Mouse (Mus musculus) CH12.LX (cell line): Measurements from ENCODE around the gene Inha.
A peak's percentile ranks its signal among the peaks of the same experiment; 100 is the strongest.

Experiments
- CHD1 ChIP-seq: IDR thresholded peaks from 2 replicates; pipeline ENCODE4 v1.6.1; 2012; ENCODE audit warnings: low read depth, low read length, improper control_type of control experiment, inconsistent platforms
- CHD2 ChIP-seq: IDR thresholded peaks from 2 replicates; pipeline ENCODE4 v1.6.1; 2011; ENCODE audit warnings: low read length, improper control_type of control experiment
- CTCF ChIP-seq, 2 experiments: IDR thresholded peaks in 1 of 2; conservative IDR thresholded peaks in 1 of 2; 2 replicates each; pipeline ENCODE4 v1.5.1; 2011 to 2012; ENCODE audit warnings: low read depth in 2 of 2, low read length in 2 of 2, improper control_type of control experiment in 1 of 2, inconsistent platforms in 1 of 2, mild to moderate bottlenecking in 1 of 2, moderate library complexity in 1 of 2
- ETS1 ChIP-seq: conservative IDR thresholded peaks from 2 replicates; pipeline ENCODE4 v1.6.1; 2012; ENCODE audit warnings: low read depth, mild to moderate bottlenecking, inconsistent platforms, low read length, improper control_type of control experiment, moderate library complexity
- MXI1 ChIP-seq: IDR thresholded peaks from 2 replicates; pipeline ENCODE4 v1.6.1; 2011; ENCODE audit warnings: mild to moderate bottlenecking, low read depth, low read length, improper control_type of control experiment
- MYC ChIP-seq: IDR thresholded peaks from 2 replicates; pipeline ENCODE4 v1.6.1; 2011; ENCODE audit warnings: low read depth, mild to moderate bottlenecking, improper control_type of control experiment, low read length
- POLR2A ChIP-seq: IDR thresholded peaks from 2 replicates; pipeline ENCODE4 v1.6.1; 2011; ENCODE audit warnings: low read depth, mild to moderate bottlenecking, improper control_type of control experiment, low read length
- SMC3 ChIP-seq: IDR thresholded peaks from 2 replicates; pipeline ENCODE4 v1.6.1; 2011; ENCODE audit warnings: low read depth, low read length, improper control_type of control experiment
- TBP ChIP-seq: conservative IDR thresholded peaks from 2 replicates; pipeline ENCODE4 v1.6.1; 2011; ENCODE audit warnings: low read depth, low read length, improper control_type of control experiment
- UBTF ChIP-seq: IDR thresholded peaks from 2 replicates; pipeline ENCODE4 v1.6.1; 2012; ENCODE audit warnings: low read depth, mild to moderate bottlenecking, inconsistent platforms, low read length, improper control_type of control experiment, moderate library complexity

GRCm38 (mm10) chr1:75487405-75488161 is 19.3 kb upstream of the Inha start:
- TF ChIP-seq POLR2A (peak; percentile 40; the same call in 1 of the 2 replicates), UBTF (no peak), MYC (no peak), CHD2 (no peak), CTCF (conservative IDR thresholded peaks at IDR 0.05 in 1 of 2, IDR thresholded peaks at IDR 0.05 in 1 of 2; ENCODE audit: low read depth in 2 of 2, low read length in 2 of 2) (no peak), MXI1 (no peak), ETS1 (no peak), SMC3 (no peak), TBP (no peak), CHD1 (no peak)
